Mouse (Mus musculus) left cerebral cortex, adult 8-10 months (tissue): ENCODE measurements around the gene Icam4. TPM values are rescaled to one million over a fixed set of nuclear protein-coding genes. Genes with fewer than 3 reads are reported as not detected.
"Not testable (repeated sequence)": the region's sequence is repeated elsewhere in the genome, so short reads cannot be mapped to it uniquely, and the experiment has no call there.

Experiments
- DNase-seq, 2 experiments: peaks; one replicate each; pipeline ENCODE4 v3.0.0; 2022; ENCODE audit warnings: low spot score in 2 of 2
- total RNA-seq, 4 experiments: library from RNA; stranded (reverse); gene quantifications; 2 replicates each; pipeline ENCODE4 v1.2.4; 2022

Icam4 gene
- 1 to 10 TPM; 1.5 to 2.3 (median 1.8) TPM for total RNA-seq

DNA sequence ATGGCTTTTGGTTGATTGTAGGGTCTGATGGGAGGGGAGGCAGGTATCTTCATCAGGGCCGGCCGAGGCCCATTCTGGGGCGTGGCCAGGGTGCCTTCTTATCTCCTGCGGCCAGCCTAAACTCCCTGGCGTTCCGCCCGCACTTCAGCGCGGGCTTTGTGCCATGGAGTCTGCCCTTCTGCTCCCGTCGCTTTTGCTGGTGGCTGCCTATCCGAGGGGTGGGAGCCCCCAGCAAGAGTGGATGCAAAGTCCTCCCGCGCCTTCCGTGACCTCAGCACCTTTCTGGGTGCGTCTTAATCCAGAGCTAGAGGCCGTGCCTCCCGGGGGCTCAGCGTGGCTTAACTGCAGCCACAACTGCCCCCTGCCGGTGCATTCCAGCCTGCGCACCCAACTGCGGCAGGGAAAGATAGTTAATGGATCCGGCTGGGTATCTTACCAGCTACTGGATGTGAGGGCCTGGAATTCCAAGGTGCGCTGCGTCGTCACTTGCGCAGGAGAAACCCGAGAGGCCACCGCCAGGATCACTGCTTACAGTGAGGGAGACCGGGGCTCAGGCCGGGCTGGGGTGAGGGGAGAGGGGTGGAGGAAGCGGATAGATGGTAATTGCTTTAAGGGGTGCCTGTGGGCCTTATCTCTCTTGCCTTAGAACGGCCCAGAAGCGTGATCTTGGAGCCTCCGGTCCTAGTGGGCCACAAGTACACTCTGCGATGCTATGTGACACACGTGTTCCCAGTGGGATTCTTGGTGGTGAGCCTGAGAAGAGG lies at the start of gene Icam4:
TSS of gene Icam4 (plus strand) at position 83 of the 764 bp plus-strand sequence.
- peak; percentile 56 to 67 for DNase-seq

DNA sequence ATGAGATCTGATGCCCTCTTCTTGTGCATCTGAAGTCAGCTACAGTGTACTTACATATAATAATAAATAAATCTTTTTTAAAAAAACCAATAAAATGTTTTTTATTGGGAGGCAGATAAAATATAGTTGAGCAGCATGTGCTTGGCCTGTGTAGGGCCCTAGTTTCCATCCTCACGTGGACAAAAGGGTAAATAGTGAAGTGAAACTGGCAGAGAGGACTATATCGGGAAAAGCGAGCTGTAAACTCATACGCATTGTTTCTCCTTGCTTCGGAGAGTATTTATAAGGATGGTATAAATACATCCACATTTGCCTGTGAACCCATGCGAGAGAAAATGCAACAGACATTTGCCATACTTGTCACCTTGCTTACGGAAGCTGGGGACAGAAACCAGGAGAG lies 49.4 kb upstream of the Icam4 start:
- DNase-seq: no peak

DNA sequence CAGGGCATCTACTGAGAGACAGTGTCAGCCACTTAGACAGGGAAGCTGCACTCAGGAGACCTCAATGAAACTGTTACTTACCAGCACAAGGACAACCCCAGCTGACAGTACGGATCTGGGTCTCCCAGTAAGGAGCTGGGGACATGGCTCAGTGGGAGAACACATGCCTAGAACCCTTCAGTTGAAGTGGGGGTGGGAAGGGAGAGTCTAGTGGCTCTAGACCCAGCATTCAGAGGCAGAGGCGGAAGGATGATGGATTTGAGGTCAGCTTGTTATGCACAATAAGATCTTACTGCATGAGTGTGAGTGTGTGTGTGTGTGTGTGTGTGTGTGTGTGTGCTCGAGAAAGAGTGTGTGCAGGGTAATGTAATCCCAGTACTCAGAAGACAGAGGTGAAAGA lies 47.0 kb upstream of the Icam4 start:
- DNase-seq: no peak

DNA sequence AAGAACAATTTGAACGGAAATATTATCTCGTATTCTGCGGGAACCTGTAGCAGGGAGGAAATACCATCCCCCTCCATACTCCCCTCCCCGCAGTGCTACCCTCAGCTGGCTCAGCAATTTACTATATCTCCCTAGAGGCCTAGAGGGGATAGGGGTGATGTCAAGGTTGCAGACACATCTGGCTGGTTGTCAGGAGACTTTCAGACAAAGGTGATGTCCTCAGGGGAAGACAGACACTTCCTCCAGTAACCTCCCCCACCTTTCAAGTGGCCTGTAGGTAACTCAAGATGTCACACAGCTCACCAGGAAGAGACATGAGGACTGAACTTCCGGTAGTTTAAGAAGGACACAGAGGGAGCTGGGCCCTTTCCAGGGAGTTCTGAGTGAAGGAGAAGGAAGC lies 46.0 kb upstream of the Icam4 start:
- no peak for DNase-seq

DNA sequence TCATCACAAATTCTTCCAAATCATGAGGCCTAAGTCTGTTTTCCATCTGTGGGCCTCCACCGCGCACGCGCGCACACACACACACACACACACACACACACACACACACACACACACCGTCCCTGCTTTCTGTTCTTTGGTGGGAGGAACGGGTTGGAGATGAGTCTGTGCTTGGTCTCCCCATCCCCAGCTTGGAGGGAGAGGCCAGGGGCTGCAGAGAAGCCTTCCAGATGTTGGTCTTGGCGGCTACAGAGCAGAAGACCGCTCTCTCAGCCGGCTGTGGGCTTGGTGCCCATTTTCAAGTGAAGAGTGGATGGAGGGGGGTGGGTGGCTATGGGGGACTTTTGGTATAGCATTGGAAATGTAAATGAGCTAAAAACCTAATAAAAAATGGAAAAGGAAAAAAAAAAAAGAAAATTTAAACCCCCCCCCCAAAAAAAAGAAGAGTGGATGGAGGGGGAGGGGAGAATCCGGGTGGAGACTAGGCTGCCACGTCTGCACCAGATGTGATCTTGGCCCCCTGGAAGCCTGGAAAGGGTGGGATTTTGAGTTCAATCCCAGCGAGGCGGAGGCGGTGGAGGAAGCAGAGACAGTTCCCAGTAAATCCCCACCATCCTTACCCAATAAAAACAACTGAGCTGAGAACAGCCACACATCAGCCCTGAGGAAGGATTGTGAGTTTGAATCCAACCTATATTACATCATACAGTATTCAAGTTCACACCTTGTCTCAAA lies 42.1 kb upstream of the Icam4 start:
- no peak for DNase-seq

DNA sequence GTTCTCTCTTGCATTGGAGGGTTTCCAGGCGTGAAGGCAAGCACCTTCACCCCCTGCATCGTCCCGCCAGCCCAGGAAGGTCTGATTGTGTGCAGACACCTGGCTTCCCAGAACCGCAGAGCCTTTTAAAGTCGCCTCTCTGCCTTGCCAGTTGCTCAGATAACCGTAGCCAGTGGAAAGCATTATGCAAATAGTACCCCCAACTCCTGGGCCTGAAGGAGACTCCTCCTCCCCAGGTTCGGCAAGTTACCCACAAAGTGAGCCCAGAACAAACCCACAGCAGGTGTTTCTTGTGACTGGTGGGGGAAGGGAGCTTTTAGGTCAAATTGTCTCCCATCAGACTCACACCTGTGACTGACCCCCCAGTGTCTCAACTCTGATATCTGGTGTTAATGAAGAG lies 41.2 kb upstream of the Icam4 start:
- DNase-seq: no peak

DNA sequence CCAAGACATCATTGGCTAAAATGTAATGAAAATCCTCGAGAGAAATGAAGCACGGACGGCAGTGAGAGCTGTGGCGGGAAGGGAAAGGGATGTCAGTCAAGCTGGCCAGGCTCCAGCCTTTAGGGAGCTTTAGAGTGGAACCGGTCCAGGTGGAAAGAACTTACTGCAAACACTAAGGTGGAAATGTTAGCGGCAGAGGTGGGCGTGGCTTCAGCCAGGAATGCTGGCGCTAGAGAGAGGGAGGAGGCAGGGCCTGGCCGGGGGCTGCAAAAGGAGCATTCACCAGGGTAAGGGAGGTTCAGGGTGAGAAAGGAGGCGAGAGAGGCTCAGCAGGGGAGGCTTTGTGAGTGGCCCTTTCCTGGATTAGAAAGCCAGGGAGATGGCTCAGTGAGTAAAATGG lies 38.3 kb upstream of the Icam4 start:
- no peak for DNase-seq

DNA sequence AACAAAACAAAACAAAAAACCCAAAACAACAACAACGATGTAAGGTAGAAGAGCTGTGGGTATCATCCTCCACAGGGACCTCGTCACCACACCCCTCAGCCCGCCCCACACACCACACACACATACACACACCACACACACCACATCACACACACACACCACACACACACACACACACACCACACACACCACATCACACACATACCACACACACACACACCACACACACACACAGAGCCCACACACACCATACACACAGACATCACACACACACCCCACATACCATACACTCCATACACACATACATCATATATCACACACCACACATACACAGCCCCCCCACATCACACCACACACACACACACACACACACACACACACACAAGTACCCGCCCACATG lies 37.6 kb upstream of the Icam4 start:
- DNase-seq: no peak

DNA sequence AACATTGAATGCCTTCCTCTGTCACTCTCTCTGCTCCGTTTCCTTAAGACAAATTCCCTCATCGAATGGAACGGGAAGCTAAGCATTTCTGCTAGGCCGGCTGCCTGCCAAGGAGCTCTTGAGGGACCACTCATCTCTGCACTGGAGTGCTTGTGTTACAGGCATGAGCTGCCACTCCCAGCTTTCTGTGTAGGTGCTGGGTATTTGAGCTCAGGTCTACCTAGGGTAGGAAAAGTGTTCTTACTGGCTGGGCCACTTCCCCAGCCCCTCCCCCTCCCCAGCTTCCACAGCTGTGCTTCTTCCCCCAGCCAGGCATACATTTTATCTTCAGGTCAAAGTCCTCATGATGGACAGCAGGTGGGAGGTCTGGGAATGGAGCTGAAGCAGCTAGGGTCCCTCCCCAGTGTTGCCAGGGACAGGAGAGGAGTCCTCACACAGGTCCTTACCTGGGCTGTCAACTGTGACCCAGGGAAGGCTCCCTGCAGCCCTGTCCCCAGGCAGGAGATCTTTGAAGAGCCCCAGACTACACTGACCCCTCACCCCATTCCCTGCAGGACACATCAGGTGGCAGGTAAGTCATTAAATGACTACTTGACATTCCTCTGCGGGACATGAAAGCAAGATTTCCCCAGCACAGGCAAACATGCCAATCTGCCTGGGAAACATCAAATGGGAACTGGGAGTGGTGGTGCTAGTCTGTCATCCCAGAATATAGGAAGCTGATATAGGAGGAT lies 35.8 kb upstream of the Icam4 start:
- DNase-seq: no peak

DNA sequence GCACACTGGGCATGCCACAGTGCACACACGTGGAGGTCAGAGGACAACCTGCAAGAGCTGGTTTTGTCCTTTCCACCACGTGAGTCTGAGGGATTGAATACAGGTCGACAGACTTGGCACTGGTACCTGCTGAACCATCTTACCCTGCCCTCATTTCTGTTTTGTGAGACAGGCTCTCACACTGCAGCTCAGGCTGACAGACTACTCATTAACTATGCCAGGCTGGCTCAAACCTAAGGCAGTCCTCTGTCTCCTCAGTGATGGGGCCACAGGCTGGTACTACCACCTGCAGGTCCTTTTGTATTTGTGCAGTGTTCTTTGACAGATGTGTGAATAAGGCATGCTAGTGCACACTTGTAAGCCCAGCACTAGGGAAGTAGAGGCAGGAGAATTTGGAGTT lies 34.1 kb upstream of the Icam4 start:
- no peak for DNase-seq

DNA sequence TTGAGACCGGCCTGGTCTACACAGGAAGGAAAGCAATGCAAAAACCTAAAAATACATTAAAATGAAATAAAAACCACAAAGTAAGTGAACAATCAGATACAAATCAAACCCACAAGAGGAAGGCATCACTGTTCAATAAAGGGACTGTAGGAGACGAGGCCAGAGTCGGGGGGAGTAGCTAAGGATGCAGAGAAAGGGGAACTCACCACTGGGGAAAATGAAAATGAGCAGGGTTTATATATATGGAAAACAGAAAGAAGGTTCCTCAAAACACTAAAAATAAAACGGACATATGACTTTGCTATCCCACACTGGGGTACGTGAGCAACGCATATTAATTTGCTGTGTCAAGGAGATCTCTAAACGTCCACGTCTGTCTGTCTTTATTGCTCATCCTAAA lies 32.1 kb upstream of the Icam4 start:
- no peak for DNase-seq

DNA sequence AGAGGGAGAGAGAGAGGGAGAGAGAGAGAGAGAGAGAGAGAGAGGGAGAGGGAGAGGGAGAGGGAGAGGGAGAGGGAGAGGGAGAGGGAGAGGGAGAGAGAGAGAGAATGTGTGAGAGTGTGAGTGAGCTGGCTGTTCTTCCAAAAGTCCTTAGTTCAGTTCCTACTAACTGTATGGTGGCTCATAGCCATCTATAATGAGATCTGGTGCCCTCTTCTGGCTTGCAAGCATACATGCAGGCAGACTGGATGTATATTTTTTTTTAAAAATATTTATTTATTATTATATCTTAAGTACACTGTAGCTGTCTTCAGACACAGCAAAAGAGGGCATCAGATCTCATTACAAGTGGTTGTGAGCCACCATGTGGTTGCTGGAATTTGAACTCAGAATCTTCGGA lies 30.8 kb upstream of the Icam4 start:
- DNase-seq: not testable (repeated sequence)

DNA sequence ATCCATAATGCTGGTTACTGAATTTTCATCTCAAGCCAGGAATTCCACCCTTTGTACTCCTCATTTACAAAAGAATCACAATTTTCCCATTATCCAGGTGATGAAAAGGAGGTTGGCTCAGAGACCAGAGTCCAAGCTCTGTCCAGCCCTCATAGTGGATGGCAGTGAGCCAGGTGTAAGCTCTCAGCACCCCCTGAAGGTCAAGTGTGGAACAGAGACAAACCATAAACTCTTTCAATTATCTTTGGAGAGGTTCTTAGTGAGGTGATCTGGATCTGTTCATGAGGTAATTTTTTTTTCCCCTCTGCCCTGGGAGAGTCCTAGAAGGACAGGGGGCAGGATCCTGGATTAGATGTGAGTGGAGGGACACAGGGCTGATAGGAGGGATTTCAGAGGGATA lies 28.4 kb upstream of the Icam4 start:
- no peak for DNase-seq

DNA sequence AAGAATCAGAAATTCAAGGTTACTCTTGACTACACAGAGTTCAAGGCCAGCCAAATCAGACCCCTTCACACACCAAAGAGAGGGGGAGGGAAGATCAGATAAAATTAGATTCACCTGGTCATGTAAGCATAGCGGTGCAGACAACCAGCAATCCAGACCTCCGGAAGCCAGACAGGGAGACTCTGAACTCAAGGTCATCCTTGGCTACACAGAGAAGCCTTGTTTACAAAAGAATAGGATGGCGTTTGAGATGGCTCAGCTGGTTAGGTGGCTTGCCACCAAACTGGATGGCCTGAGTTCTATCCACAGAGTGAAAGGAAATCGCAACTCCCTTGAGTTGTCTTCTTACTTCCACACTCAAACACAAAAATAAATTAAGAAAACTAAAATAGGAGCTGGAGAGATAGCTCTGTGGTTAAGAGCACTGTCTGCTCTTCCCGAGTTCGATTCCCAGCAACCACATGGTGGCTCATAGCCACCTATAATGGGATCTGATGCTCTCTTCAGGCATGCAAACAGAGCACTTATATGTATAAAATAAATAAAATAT lies 27.4 kb upstream of the Icam4 start:
- no peak for DNase-seq

DNA sequence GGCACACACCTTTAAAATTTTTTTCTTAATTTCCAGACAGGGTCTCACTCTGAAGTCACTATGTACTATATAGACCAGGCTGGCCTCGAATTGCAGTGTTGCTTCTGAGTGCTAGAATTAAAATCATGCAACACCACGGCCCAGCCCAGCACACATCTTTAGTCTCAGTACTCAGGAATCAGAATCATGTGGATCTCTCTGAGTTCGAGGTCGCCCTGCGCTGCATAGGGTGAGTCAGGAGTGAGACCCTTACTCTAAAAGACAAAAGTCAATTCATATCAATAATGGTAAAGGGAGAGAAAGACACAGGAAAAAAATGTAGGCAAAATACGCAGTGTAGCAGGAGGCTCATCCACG lies 26.9 kb upstream of the Icam4 start:
- no peak for DNase-seq

DNA sequence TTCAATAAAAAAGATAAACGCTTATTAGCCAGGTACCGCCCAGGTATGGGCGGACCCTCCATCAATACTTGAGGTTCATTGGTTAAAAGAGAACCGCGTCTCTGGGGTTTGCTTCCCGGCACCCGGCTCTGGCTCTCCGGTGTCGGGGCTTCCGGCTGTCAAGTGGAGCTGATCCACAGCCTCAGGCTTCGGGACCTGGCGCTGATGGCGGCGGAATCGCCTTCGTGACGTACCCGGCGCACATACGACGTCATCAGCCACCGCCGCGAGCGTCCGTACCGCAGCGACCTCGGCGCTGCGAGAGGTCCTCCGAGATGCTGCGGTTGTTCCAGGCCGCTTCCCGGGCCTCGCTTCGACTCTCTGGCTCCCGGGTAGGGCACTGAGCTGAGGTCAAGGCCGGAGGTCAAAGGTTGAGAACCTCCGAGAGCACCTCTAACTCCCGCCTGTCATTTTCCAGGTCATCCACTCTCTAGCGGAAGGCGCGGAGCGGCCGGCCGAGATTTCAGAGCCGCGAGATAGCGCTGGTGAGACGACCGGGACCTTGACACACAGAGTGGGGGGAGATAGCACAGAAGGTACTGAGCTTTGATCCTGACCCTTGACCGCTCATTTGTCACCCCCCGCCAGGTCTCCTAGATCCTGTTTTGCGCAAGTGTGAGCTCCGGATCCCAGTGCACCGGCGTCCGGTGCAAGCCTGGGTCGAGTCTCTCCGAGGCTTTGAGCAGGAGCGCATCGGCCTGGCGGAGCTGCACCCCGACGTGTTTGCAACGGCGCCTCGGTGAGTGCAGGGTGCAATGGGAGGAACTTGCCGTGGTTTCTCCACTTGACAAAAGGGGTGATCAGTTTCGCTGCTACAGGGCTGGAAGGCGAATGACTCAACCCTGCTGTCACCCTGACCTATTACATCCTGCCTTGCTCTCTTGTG lies 26.3 kb upstream of the Icam4 start, which contains the start of gene Mrpl4:
TSS of gene Mrpl4 (plus strand) at position 112 of the 925 bp plus-strand sequence.
- peak; percentile 87 to 92 for DNase-seq

DNA sequence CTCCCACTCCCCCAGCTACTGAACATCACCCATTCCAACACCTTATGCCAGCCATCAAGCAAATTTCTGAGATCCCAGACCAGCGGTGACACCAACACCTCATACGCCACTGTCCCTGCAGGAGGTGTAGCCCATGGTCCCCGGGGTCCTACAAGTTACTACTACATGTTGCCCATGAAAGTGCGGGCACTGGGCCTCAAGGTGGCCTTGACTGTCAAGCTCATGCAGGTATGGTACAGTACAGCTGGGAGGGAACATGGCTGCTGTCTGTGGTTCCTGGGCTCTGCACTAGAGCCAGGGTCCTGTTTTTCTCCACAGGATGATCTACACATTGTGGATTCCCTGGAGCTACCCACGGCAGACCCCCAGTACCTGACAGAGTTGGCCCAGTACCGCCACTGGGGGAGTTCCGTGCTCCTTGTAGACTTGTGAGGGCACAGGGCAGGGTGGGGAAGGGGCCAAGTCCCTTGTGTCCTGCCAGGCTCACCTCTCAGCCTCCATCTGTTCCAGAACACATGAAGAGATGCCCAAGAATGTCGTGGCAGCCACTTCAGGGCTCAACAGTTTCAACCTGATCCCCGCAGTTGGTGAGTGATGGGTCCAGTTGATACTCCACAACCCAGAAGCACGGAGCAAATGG lies 21.7 kb upstream of the Icam4 start:
- DNase-seq: no peak

DNA sequence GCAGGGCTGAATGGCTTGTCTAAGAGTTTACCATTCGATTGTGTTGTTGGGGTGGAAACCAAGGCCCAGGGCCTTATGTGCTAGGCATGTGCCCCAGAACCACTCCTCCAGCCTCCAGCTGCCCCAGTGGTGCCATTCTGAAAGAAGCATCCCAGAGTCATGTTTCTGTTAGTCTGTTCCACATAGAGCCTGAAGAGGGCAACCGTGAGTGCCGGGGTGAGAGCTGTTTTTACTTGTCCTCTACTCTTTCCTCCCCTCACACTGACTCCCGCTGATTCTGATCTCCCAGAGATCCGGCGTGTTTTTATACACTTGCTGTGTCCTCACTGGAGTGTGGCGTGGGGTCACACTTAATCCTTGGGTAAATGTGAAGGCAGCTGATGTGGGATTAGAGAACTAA lies 21.2 kb upstream of the Icam4 start:
- no peak for DNase-seq

DNA sequence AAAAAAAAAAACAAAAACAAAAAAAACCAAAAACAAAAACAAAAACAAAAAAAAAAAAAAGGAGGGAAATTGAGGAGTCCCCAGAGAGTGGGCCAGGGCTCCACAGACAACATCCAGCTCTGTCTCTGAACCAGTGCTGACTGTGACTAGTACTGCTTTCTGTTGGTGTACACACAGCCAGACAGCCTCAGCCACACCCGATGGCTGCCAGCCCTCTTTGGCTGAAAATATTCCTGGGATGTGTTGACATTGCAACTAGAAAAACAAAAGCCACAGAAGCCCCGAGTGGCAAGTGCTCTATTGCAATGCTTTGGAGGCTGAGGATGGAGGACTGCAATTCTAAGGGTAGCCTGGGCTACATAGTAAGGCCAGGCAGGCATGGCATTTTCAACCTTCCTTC lies 18.8 kb upstream of the Icam4 start:
- no peak for DNase-seq

DNA sequence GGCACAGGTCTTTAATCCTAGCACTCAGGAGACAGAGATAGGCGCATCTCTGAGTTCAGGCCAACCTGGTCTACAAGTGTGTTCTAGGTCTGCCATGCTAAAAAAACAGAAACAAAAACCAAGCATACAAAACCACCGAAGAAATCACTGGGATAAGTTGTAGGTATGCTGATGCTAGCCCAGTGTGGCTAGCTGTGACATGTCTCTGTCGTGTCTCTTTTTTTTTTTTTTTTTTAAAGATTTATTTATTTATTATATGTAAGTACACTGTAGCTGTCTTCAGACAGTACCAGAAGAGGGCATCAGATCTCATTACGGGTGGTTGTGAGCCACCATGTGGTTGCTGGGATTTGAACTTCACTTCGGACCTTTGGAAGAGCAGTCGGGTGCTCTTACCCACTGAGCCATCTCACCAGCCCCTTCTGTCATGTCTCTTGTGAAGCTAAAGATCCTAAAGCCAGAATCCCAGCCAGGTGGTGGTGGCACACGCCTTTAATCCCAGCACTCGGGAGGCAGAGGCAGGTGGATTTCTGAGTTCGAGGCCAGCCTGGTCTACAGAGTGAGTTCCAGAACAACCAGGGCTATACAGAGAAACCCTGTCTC lies 18.1 kb upstream of the Icam4 start:
- not testable (repeated sequence) for DNase-seq
